Mouse (Mus musculus): ENCODE measurements around the gene Brat1. TPM values are rescaled to one million over a fixed set of nuclear protein-coding genes. Genes with fewer than 3 reads are reported as not detected.
"Not testable (repeated sequence)": the region's sequence is repeated elsewhere in the genome, so short reads cannot be mapped to it uniquely, and the experiment has no call there.

The Brat1 gene
- polyA plus RNA-seq, 1 experiment: 23.8 TPM

- Histone ChIP-seq H3K27ac (ENCODE audit: insufficient read depth, low read length) (no peak overlapping the region), H3K27me3 (ENCODE audit: control insufficient read depth, insufficient read depth, low read length) (no peaks in the 10 kb centered on the region), H3K4me1 (ENCODE audit: control insufficient read depth, insufficient read depth, low read length) (peaks cover 8% of the 10 kb centered on the region), H3K4me3 (replicated peaks; ENCODE audit: insufficient read depth, low read depth, low read length) (no peak overlapping the region)
- peak; percentile 41 to 57 for DNase-seq
- TF ChIP-seq POLR2A (IDR thresholded peaks at IDR 0.05; ENCODE audit: borderline replicate concordance, insufficient read depth, low read length): no peak
- peak; percentile 59 for TF ChIP-seq CTCF (IDR thresholded peaks at IDR 0.05; ENCODE audit: borderline replicate concordance, insufficient read depth, low read depth, low read length)
- WGBS: 27% methylated on average over 7 of the region's 7 CpGs
These were observed 41.1 kb upstream of the Brat1 start for GRCm38 (mm10) chr5:140663621-140664180.

GRCm38 (mm10) chr5:140672115-140672514 is 32.7 kb upstream of the Brat1 start:
- TF ChIP-seq POLR2A (IDR thresholded peaks at IDR 0.05; ENCODE audit: borderline replicate concordance, insufficient read depth, low read length): no peak
- TF ChIP-seq CTCF (IDR thresholded peaks at IDR 0.05; ENCODE audit: borderline replicate concordance, insufficient read depth, low read depth, low read length): no peak
- DNase-seq: no peak
- no peak overlapping the region for H3K27ac ChIP-seq (ENCODE audit: insufficient read depth, low read length)
- H3K4me1 ChIP-seq (ENCODE audit: control insufficient read depth, insufficient read depth, low read length): no peaks in the 10 kb centered on the region
- no peaks in the 10 kb centered on the region for H3K27me3 ChIP-seq (ENCODE audit: control insufficient read depth, insufficient read depth, low read length)
- H3K4me3 ChIP-seq (replicated peaks; ENCODE audit: insufficient read depth, low read depth, low read length): no peak overlapping the region
- 93% methylated on average over 6 of the region's 6 CpGs for WGBS

GRCm38 (mm10) chr5:140672603-140673002 is 32.2 kb upstream of the Brat1 start:
- H3K27me3 ChIP-seq (ENCODE audit: control insufficient read depth, insufficient read depth, low read length); H3K27ac ChIP-seq (ENCODE audit: insufficient read depth, low read length); DNase-seq; H3K4me1 ChIP-seq (ENCODE audit: control insufficient read depth, insufficient read depth, low read length); H3K4me3 ChIP-seq (replicated peaks; ENCODE audit: insufficient read depth, low read depth, low read length): not testable (repeated sequence)
- WGBS: 92% methylated on average over 6 of the region's 6 CpGs

GRCm38 (mm10) chr5:140674036-140674435 is 30.8 kb upstream of the Brat1 start:
- WGBS: 86% methylated on average over 17 of the region's 17 CpGs
- TF ChIP-seq POLR2A (IDR thresholded peaks at IDR 0.05; ENCODE audit: borderline replicate concordance, insufficient read depth, low read length) (no peak), CTCF (IDR thresholded peaks at IDR 0.05; ENCODE audit: borderline replicate concordance, insufficient read depth, low read depth, low read length) (no peak)

GRCm38 (mm10) chr5:140675079-140675478 is 29.7 kb upstream of the Brat1 start:
- Histone ChIP-seq H3K27me3 (ENCODE audit: control insufficient read depth, insufficient read depth, low read length) (no peaks in the 10 kb centered on the region), H3K27ac (ENCODE audit: insufficient read depth, low read length) (no peak overlapping the region), H3K4me3 (replicated peaks; ENCODE audit: insufficient read depth, low read depth, low read length) (no peak overlapping the region), H3K4me1 (ENCODE audit: control insufficient read depth, insufficient read depth, low read length) (no peaks in the 10 kb centered on the region)
- 63% methylated on average over 11 of the region's 11 CpGs for WGBS
- DNase-seq: no peak
- no peak for TF ChIP-seq CTCF (IDR thresholded peaks at IDR 0.05; ENCODE audit: borderline replicate concordance, insufficient read depth, low read depth, low read length)
- TF ChIP-seq POLR2A (IDR thresholded peaks at IDR 0.05; ENCODE audit: borderline replicate concordance, insufficient read depth, low read length): no peak

More at GRCm38 (mm10) chr5:140674036-140674435, 30.8 kb upstream of the Brat1 start:
- Histone ChIP-seq H3K27me3 (ENCODE audit: control insufficient read depth, insufficient read depth, low read length) (no peaks in the 10 kb centered on the region), H3K4me1 (ENCODE audit: control insufficient read depth, insufficient read depth, low read length) (no peaks in the 10 kb centered on the region), H3K27ac (ENCODE audit: insufficient read depth, low read length) (no peak overlapping the region), H3K4me3 (replicated peaks; ENCODE audit: insufficient read depth, low read depth, low read length) (no peak overlapping the region)
- DNase-seq: no peak

- TF ChIP-seq POLR2A (IDR thresholded peaks at IDR 0.05; ENCODE audit: borderline replicate concordance, insufficient read depth, low read length): no peak
- TF ChIP-seq CTCF (IDR thresholded peaks at IDR 0.05; ENCODE audit: borderline replicate concordance, insufficient read depth, low read depth, low read length): no peak
- no peaks in the 10 kb centered on the region for H3K4me1 ChIP-seq (ENCODE audit: control insufficient read depth, insufficient read depth, low read length)
- H3K27me3 ChIP-seq (ENCODE audit: control insufficient read depth, insufficient read depth, low read length): no peaks in the 10 kb centered on the region
- DNase-seq: no peak
- H3K4me3 ChIP-seq (replicated peaks; ENCODE audit: insufficient read depth, low read depth, low read length): no peak overlapping the region
- H3K27ac ChIP-seq (ENCODE audit: insufficient read depth, low read length): no peak overlapping the region
- 86% methylated on average over 11 of the region's 11 CpGs for WGBS
These were observed 29.2 kb upstream of the Brat1 start for GRCm38 (mm10) chr5:140675640-140676039.

GRCm38 (mm10) chr5:140677137-140677536 is 27.7 kb upstream of the Brat1 start:
- TF ChIP-seq CTCF (IDR thresholded peaks at IDR 0.05; ENCODE audit: borderline replicate concordance, insufficient read depth, low read depth, low read length) (no peak), POLR2A (IDR thresholded peaks at IDR 0.05; ENCODE audit: borderline replicate concordance, insufficient read depth, low read length) (no peak)
- no peak for DNase-seq
- Histone ChIP-seq H3K27ac (ENCODE audit: insufficient read depth, low read length) (no peak overlapping the region), H3K27me3 (ENCODE audit: control insufficient read depth, insufficient read depth, low read length) (no peaks in the 10 kb centered on the region), H3K4me3 (replicated peaks; ENCODE audit: insufficient read depth, low read depth, low read length) (no peak overlapping the region), H3K4me1 (ENCODE audit: control insufficient read depth, insufficient read depth, low read length) (no peaks in the 10 kb centered on the region)
- 86% methylated on average over 6 of the region's 6 CpGs for WGBS

- Histone ChIP-seq H3K27ac (ENCODE audit: insufficient read depth, low read length) (no peak overlapping the region), H3K4me1 (ENCODE audit: control insufficient read depth, insufficient read depth, low read length) (no peaks in the 10 kb centered on the region), H3K27me3 (ENCODE audit: control insufficient read depth, insufficient read depth, low read length) (no peaks in the 10 kb centered on the region), H3K4me3 (replicated peaks; ENCODE audit: insufficient read depth, low read depth, low read length) (no peak overlapping the region)
- no peak for TF ChIP-seq POLR2A (IDR thresholded peaks at IDR 0.05; ENCODE audit: borderline replicate concordance, insufficient read depth, low read length)
- TF ChIP-seq CTCF (IDR thresholded peaks at IDR 0.05; ENCODE audit: borderline replicate concordance, insufficient read depth, low read depth, low read length): no peak
- 78% methylated on average over 6 of the region's 6 CpGs for WGBS
- DNase-seq: no peak
These were observed 24.8 kb upstream of the Brat1 start for GRCm38 (mm10) chr5:140680051-140680450.
